Mouse (Mus musculus) inflammation-experienced regulatory T-cells, adult 6 months (primary cell): ENCODE data around the gene Smco4. TPM values are rescaled to one million over a fixed set of nuclear protein-coding genes. Genes with fewer than 3 reads are reported as not detected.
"Not testable (repeated sequence)": the region's sequence is repeated elsewhere in the genome, so short reads cannot be mapped to it uniquely, and the experiment has no call there.

ENCODE experiments used
- ATAC-seq: one replicate; pipeline ENCODE4 v1.8.0; 2017
- polyA plus RNA-seq, 3 experiments: library from polyadenylated mRNA; unstranded; fragments of 100-300 nt; shearing (Covaris generic); gene quantifications; one replicate each; pipeline ENCODE4 v1.2.1; 2017

The Smco4 gene
- 10 to 100 TPM; 12.3 to 61.1 (median 54.2) TPM for polyA plus RNA-seq

DNA sequence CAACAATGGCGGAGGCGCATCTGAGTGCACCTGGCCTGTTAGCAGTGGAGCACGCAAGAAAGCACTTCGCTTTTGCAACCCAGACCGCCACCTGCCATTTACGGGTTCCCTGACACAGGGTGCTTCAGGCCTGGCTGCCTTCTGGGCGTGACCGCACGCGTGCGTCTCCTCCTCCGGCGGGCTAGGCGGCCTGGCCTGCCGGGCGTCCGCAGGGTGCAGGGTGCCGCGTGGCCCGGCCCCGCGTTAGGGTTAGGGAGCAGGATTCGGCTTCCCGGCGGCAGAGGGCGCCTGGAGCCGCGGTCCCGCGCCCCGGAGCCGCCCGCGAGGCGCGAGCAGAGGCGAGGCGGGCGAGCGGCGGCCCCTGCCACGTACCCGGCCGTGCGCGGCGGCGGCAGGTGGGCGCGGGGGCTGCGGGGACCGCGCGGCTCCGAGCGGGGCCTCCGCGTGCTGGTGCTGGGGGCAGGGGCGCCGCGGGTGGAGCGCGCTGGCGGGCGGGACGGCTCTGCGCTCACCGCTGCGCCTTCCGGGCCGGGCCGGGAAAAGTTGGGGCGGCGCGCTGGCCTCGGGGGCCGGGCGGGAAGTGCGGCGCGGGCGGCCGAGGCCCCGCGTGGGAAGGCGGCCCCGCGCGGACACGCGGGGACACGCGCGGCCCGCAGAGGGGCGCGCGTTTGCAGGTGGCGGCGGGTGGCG, at the start of gene Smco4:
Gene Smco4 (plus strand): TSS at position 198 of the 690 bp plus-strand sequence.
- ATAC-seq: peak; percentile 80

DNA sequence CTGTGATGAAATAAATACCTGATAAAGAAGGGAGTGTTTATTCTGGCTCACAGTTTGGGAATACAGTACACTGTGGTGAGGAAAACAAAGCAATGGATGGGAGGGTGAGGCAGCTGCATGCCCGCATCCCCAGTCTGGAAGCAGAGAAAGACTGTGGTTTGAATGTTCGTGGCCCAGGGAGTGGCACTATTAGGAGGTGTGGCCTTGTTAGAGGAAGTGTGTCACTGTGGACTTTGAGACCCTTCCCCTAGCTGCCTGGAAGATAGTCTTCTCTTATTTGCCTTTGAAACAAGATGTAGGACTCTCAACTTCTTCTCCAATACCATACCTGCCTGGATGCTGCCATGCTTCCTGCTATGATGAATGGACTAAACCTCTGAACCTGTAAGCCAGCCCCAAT, 45.8 kb upstream of the Smco4 start:
- no peak for ATAC-seq

DNA sequence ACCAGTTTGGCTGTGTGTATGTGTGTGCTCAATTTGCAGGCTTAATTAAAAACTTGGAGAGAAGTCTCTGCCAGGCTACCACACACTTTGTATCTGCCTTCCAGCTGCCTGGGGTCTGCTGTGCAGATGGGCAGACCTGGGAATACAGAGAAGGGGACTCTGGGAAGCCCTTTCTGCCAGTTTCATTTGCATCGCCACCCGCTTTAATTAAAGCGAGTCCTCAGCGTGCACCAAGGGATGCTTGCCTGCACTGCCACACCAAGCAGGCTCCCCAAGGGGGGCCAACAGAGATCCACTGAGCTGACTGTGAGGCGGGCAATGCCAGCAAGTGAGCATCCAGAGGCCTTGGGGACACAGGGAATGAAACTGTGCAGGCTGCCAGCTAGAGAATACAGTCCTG, 42.3 kb upstream of the Smco4 start:
- no peak for ATAC-seq

DNA sequence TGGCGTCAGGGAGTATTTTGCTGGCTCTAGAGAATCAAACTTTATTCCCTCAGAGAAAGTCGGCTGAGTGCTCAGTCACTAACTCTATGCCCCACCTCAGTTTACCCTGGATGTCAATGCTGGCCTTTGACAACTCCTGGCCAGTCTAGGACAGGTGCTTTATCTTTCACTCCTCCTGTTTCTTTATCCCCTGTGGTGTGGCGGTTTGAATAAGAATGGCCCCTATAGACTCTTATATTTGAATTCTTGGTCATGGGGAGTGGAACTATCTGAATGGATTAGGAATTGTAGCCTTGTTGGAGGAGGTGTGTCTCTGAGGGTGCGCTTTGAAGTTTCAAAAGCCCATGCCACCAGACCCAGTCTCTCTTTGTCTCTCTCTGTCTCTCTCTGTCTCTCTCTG, 21.0 kb upstream of the Smco4 start:
- ATAC-seq: no peak

DNA sequence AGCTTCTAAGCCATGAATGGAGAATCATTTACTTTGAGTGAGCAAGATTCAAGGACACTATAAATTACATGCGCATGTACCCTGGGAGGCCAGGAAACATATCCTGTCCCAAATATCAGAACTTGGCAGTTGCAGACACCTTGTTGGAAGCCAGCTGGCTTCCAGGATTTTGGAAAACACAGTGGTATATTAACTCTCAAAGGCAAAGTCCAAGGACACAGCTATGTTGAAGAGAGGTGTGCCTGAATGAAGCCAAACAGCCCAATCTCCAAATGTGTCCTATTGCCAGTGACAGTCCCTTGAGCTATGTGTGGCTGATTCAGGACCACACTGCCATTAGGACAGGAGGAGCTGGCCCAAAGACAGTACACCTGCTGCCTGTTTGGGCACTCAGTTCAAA, 20.0 kb upstream of the Smco4 start:
- no peak for ATAC-seq

DNA sequence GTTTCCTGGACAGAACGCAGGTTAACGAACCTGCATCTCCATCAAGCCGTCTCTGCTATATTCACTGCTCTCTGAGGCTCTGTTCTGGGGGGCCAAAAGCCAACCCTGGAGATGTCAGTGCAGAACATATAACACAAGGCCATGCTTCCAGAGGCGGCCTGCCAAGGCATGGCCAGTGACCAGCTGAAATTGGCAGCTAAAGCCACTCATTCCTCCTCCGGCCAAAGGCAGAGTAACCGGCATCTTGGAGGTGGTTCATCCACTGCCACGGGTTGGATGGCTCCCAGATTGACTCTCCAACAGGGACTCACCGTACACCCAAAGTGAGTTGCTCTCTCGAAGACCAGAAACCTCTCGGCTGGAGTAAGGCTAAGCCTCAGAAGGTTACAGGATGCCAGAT, 15.7 kb upstream of the Smco4 start:
- no peak for ATAC-seq

DNA sequence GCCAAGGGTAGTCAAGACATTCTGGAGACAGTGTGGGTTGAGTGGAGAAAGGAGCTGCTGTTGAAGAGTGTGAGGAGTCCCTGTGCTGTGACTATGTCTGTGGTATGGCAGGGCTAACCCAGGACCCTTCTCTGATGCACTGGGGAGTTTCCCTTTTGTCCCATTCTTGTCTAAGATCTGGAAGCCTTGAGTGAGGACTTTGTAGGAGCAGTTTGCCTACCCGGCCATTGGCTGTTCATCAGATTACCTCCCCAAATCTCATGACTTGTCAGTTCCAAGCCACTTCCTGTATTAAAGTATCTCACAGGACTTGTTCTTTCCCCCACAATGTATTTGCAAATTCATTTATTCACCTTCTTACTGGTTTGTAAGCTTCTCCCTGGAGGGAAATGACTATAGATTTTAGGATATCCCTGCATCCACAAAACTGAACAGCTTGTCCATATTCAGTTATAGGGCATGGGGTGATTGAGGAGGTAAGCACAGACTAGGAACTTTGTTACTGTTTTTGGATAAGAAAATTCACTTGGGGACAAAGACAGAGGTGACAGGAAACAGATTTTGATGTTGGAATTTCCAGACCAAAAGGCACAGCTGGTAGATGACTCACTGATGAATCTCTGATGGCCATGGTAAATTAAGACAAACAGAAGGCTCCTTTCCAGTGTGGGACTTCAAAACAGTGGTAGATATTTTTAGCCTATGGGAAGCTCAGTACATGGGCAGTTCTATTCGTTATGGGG, 5.4 kb upstream of the Smco4 start:
- ATAC-seq: peak; percentile 48

DNA sequence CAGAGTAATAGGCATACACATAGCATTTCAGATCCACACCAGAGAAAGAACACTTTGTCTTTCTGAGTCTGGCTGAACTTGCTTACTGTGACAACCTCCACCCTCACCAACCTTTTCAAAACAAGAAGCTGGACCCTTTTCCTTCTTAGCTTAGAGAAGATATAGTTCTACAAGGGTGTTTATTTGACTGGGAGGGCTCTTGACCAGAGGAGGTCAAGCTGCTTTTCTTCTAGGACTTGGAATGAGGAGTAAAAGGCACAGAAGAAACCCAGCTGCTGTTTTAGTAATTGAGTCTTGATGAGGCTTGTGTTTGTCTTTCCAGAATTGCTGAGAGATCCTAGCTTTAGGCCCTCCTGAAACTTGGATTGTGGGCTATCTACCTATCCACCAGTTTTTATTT, 3.9 kb upstream of the Smco4 start:
- no peak for ATAC-seq

DNA sequence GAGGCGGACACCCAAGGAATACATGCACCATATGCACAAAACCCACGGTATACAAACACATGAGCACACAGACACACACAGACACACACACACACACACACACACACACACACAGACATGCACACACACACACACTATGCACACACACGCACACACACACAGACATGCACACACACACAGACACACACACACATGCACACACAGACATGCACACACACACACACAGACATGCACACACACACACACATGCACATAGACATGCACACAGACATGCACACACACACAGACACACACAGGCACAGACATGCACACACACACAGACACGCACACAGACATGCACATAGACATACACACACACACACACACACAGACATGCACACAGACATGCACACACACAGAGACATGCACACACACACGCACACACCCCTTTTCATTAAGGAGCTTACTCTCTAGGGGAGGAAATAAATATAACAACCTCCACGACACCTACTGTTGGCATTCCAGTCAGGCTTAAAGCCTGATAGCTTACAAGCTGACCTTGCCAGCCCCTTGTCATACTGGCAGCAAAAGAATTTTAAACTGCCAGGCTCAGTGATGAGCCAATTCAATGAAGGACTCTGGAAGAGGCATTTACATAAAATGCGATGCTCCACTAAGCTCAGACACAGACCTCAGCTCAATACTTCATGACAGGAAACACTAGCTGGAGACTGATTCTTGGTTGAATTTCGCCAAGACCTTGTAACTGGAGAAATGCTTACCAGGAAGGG, 2.7 kb upstream of the Smco4 start:
- ATAC-seq: no peak

DNA sequence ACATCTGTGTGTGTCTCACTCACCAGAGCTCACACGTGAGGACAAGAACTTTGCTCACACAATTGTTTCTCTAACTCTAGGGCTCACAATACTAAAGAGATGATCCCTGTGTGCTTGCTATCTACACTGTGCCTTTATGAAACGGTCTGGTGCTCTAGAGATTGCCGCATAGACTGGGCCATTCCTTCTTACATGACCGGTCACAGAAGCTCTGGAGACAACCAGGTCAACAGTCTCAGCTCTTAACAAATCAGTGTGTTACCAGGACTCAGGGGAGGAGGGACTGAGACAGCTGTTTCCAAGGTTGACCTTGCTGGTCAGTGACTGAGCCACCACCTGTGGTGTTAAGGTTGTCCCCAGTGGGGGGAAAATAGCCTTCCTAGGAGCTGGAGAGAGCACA, 1.5 kb upstream of the Smco4 start:
- ATAC-seq: no peak

DNA sequence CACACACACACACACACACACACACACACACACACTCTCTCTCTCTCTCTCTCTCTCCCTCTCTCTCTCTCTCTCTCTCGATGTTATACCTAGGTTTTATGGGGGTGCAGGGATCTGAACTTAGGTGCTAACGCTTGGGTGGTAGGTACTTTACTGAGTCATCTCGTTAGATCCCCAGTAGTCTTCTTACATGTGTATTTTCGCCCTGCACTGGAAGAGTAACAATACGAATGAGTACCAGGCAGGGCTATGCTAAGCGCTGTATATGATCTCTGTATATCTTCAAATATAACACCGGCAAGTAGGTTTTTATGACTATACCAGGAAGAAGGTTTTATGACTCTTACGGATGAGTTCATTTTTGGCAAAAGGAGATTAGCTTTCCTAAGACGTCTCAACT, 831 bp upstream of the Smco4 start:
- ATAC-seq: no peak

DNA sequence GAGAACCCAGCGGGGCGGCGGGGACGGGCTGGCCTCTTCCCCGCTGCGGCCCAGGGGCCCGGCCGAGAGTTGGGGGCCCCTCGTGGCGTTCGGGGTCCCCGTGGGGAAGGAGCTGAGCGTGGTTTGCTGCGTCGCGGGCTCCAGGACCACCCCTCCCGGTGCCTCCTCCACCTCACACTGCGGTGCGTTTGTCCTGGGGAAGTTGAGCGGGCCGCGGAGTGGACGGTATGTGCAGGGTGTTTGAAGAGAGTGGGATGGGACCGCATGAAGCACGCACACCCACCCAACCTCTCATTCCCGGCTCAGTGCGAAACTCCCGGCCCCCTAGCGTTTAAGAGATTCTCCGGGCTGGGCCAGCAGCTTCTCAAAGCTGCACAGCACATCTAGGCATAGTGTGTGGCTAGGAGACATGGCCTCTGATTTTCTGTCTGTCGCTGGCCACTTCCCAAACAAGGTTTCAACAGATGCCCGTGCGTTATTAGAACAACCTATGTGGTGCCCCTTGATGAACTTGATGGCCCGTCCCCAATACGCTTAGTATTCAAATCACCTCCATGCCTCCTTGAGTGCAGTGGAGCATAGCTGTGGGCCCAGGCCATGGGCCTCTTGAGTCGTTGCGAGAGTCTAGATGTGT, 810 bp downstream of the Smco4 start:
- ATAC-seq: peak; percentile 19

DNA sequence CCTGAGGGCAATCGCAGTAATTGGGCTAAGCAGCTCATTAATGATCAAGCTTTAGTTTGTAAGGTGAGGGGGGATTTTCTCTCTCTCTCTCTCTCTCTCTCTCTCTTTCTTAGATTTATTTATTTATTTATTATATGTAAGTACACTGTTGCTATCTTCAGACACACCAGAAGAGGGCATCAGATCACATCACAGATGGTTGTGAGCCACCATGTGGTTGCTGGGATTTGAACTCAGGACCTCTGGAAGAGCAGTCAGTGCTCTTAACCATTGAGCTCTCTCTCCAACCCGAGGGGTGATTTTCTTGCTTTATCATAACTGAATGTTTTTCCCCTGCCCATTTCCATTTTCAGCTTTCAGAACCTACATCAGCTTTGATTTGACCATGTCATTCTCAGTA, 2.0 kb downstream of the Smco4 start:
- ATAC-seq: not testable (repeated sequence)

DNA sequence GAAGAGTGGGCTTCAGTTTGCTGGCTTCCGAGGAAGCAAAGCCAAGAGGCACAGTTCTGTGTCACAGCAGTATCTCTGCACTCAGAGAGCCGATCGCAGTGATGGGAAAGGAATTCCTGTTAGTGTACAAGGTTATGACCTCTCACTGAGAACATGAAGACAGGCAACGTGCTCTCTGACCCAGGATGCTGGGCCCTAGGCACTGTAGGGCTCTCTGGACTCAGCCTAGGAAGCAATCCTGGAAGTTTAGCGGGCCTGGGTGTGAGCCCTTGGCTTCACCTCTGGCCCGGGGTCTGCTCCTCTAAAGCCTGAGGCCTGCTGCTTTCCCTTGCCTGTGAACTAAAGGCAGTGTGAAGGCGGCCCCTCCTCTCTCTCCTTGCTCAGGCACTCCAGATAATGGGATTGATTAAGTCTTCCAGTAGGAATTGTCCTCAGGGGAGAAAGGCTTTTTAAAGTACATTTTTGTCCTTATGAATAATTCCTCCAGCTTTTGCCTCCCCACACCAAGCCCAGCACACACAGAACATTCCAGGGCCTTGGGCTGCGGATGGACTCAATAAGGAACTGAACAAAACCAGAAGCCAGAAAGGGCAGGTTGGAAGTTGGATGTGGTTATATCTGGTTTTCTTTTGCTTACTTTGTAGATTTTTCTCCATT, 2.8 kb downstream of the Smco4 start:
- ATAC-seq: no peak

DNA sequence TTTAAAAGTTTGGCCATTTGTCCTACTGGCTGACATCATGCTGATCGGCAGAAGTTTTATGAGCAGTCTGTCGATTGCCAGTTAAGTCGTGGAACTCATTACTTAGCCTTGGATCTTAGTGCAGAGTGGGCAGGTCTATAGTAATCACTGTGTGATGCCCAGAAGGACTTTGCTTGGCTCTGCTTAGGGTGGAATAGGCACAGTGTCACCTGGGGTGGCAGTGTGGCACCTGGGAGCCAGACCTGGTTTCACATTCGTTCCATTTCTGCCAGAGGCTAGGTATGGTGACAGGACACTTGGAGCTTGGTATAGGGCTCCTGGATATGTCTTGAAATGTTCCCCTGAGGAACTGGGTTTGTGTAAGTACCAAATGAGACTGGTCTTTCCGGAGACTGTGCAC, 6.8 kb downstream of the Smco4 start:
- no peak for ATAC-seq

DNA sequence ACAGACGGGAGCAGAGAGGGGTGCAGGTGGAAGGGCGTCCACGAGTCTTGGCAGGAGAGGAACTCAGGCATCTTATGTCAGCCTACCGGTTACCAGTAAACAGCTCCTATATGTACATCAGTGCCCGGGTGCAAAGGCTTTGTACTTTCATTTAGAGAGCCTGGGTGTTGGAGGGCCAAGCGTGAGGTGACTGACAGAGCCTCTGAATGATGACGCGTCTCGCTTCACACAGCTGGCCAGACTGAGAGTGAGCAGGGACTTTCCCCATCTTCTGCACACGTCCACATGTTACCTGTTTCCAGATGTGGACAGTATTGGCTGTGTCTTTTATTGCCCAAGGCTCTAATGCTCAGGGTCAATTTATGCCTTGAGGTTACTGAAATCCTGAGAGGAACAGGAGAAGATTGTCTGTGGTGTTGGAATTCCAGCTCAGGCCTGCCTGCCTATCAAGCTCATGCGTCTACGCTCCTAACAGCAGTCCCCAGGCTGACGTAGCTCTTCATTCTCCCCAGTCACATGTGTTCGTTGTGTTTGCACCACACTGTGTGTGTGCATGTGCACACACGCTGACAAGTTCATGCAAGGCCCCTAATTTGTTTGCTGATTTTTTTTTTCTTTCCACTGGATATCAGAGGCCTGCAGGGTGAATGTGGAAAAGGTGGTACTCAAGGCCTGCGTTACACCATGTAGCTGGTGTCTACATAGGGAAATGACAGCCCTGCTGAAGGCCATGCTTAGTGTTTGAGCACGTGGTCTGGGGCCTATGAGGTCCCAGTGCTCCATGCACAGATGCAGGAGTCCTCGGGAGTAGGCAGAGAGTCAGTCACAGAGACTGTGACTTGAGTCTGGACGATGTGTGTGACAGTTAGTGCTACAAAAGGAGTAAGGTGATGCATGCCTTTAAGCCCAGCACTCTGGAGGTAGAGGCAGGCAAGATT, 8.4 kb downstream of the Smco4 start:
- peak; percentile 76 for ATAC-seq

DNA sequence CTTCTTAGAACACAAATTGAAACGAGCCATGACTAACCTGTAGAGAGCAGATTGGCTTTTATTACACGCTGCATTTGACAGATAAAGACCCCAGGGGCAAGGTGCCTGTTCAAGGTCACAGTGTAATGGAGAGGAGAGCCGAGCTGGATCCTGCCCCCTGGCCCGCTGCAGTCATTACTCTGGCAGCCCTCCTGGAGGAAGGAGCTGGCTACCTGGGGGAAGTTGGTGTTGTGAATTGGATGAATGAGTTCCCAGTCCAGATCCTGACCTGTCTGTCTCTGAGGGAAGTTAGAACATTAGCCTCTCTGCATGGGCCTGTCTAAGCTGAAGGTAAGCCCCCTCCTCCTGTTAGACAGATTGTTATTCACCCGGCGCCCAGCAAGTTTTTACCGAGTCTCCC, 9.2 kb downstream of the Smco4 start:
- no peak for ATAC-seq

DNA sequence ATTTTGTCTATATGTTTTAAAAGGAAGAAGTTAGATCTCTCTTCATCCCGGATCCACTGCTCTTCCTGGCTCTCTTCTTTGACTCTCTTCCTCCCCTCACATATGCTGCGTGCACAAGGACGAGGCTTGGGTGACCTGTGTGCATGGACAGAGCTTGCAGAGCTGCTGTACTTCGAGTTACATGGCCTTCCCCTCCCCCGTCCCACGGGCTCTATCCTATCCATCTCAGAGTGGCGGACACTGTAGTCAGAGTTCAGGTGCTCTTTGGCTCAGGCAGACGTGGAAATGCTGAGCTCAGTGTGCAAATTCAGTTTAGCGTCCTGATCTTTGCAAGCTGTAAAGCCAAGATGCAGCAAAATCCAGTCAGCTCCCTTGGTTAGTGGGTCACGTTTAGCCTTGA, 10.1 kb downstream of the Smco4 start:
- no peak for ATAC-seq

DNA sequence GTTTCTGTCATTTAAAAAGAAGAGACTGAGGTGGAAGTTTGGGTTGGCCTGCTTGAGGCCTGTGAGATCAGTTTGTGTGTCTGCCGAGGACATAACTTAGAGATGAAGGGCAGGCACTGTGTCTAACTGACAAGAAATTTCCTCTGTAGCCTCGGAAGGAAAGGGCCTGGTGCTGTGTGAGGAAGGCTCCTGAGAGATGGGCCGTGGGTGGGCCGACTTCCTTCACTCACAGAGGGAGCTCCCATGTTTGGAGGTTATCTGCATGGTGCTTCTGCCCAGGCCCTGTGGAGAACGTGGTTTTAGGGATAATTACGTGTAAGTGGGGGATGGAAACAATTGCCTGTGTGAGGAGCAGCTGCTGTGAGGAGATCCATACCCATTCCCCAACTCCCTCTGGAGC, 10.6 kb downstream of the Smco4 start:
- ATAC-seq: no peak

DNA sequence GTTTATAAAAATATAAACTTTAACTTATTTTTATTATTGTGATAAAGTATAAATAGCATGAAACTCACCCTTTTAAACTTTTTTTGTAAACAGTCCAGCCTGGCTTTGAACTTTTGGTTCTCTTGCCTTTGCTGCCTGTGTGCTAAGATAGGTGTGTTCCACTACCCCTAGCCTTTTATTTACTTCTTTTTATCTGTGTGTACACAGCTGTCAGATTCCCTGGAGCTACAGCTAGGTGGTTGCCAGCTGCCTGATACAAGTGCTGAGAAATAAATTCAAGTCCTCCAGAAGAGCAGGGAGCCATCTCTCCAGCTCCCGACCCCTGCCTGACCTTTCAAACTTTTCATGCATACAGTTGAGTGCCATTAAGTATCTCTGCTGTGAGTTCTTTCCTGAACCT, 12.1 kb downstream of the Smco4 start:
- no peak for ATAC-seq

DNA sequence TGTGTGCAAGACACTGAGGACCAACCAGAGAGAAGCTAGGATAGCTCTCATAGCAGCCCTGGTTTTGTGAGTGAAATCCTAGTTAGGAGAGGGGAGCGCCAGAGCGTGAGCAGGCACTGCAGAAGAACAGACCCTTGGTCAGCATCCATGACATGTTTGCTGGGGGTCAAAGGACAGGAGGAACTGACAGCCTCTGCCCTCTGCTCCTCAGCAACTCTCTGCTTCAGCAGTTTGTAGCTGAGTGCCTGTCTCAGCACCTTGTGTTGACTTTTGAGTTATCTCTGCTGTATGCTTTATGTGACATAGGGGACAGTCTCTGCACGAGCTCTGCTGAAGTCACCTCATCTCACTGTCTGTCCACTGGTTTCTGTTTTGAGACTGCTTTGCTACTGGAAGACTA, 13.6 kb downstream of the Smco4 start:
- no peak for ATAC-seq
